Mouse (Mus musculus) testis, postnatal 10 days (tissue): ENCODE measurements around the gene Kifc3.
"Not testable (repeated sequence)": the region's sequence is repeated elsewhere in the genome, so short reads cannot be mapped to it uniquely, and the experiment has no call there.

Experiments
- DNase-seq: peaks from one replicate; pipeline ENCODE4 v3.0.0; 2021; ENCODE audit warnings: low spot score

Gene Kifc3

GRCm38 (mm10) chr8:95202056-95202570, 499 bp downstream of the Kifc3 start:
- DNase-seq = no peak

GRCm38 (mm10) chr8:95201491-95201890, 1.1 kb downstream of the Kifc3 start:
- DNase-seq = no peak

- DNase-seq = no peak
These were observed 2.6 kb downstream of the Kifc3 start for GRCm38 (mm10) chr8:95200001-95200405.

GRCm38 (mm10) chr8:95195728-95196127, 6.9 kb downstream of the Kifc3 start:
- no peak for DNase-seq

GRCm38 (mm10) chr8:95191497-95192175, 11.0 kb downstream of the Kifc3 start:
- no peak for DNase-seq

GRCm38 (mm10) chr8:95187579-95187978, 15.0 kb downstream of the Kifc3 start:
- DNase-seq = no peak

GRCm38 (mm10) chr8:95185891-95186513, 16.6 kb downstream of the Kifc3 start:
- DNase-seq = no peak

- no peak for DNase-seq
These were observed 17.5 kb downstream of the Kifc3 start for GRCm38 (mm10) chr8:95185104-95185503.

- DNase-seq = no peak
These were observed 18.4 kb downstream of the Kifc3 start for GRCm38 (mm10) chr8:95184171-95184570.

GRCm38 (mm10) chr8:95181850-95182249, 20.8 kb downstream of the Kifc3 start:
- no peak for DNase-seq

GRCm38 (mm10) chr8:95178191-95178590, 24.4 kb downstream of the Kifc3 start:
- no peak for DNase-seq

- DNase-seq = no peak
These were observed 25.6 kb downstream of the Kifc3 start for GRCm38 (mm10) chr8:95176985-95177384.

- no peak for DNase-seq
These were observed 26.8 kb downstream of the Kifc3 start for GRCm38 (mm10) chr8:95175808-95176207.

GRCm38 (mm10) chr8:95175306-95175705, 27.3 kb downstream of the Kifc3 start:
- DNase-seq = no peak

GRCm38 (mm10) chr8:95172433-95172832, 30.2 kb downstream of the Kifc3 start:
- DNase-seq = no peak

- no peak for DNase-seq
These were observed 34.9 kb downstream of the Kifc3 start for GRCm38 (mm10) chr8:95167726-95168125.

GRCm38 (mm10) chr8:95166400-95166799, 36.2 kb downstream of the Kifc3 start:
- DNase-seq = no peak

- DNase-seq = no peak
These were observed 36.7 kb downstream of the Kifc3 start for GRCm38 (mm10) chr8:95165923-95166322.

- DNase-seq = no peak
These were observed 38.1 kb downstream of the Kifc3 start for GRCm38 (mm10) chr8:95164469-95164868.

GRCm38 (mm10) chr8:95163969-95164368, 38.6 kb downstream of the Kifc3 start:
- not testable (repeated sequence) for DNase-seq

GRCm38 (mm10) chr8:95162785-95163184, 39.8 kb downstream of the Kifc3 start:
- DNase-seq = no peak

- no peak for DNase-seq
These were observed 43.3 kb downstream of the Kifc3 start for GRCm38 (mm10) chr8:95159344-95159743.

- DNase-seq = no peak
These were observed 44.0 kb downstream of the Kifc3 start for GRCm38 (mm10) chr8:95158654-95159053.

- no peak for DNase-seq
These were observed 45.5 kb downstream of the Kifc3 start for GRCm38 (mm10) chr8:95157145-95157544.
